Mouse (Mus musculus): ENCODE results near the gene Hlcs.

GRCm38 (mm10) chr16:94088226-94088748 is 225.1 kb downstream of the Hlcs start:
- TF ChIP-seq CTCF (IDR thresholded peaks at IDR 0.05; ENCODE audit: low read depth, low read length) (no peak), POLR2AphosphoS5 (IDR thresholded peaks at IDR 0.05; ENCODE audit: insufficient replicate concordance, low read depth, low read length) (no peak), TAL1 (conservative IDR thresholded peaks at IDR 0.05; ENCODE audit: low read depth, low read length) (no peak)

Measured in G1E (cell line).